Mouse (Mus musculus) cerebral cortex, adult 2 months (tissue): ENCODE data around the gene Kcnk15.

Source experiments
- WGBS: fragments of 180-500 bp; shearing (Covaris S2); methylation state at CpG from one replicate; pipeline ENCODE4 v1.1.7; 2018; 5-methylcytosine and 5-hydroxymethylcytosine counted together

Gene Kcnk15

DNA sequence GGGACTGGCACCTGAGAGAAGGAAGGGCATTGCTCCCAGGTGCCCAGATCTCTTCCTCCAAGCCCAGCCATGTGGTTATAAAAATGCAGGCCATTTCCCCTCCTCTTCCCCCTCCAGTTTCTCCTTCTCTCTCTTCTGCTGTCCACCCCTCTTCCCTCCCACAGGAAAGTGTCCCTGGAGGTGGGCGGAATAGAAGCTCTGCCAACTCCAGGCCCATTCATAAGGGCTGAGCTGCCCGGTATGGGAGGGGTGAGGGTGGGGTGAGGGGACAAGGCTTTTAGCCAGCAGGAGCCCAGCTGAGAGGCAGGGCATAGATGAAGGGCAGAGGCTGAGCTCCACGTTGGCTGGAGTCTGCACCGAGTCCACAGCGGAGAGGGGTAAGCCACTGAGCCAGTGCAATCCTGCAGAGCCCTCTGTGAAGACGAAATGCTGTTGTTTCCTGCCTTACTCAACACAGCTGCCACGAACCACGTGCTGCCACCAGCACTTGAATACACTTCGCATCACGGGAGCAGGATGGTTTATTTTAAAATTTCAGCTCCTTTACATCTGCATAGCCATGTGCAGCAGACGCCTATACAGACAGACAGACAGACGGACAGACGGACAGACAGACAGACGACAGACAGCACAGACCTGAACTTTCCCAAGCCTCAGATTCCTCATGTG, 23.5 kb downstream of the Kcnk15 start:
- 28% methylated on average over 14 of the region's 14 CpGs for WGBS

DNA sequence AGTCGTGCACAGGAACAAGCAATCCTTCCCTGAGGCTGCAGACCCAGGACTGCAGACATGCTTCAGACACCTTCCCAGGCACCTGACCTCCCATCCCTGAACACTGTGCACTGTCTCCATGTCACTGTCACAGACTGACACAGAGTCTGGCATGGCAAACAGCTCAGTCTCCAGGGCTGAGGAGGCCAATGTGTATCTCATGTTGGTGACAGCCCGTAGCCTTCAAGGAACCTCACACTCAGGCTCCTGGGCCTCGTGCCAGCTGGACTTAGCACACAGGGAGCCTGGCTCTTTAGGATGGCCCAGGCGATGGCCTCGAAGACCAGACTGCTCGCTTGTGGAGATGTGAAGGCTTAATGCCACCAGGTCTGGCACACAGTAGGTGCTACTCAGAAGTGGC, 27.4 kb downstream of the Kcnk15 start:
- 58% methylated on average over 6 of the region's 6 CpGs for WGBS

DNA sequence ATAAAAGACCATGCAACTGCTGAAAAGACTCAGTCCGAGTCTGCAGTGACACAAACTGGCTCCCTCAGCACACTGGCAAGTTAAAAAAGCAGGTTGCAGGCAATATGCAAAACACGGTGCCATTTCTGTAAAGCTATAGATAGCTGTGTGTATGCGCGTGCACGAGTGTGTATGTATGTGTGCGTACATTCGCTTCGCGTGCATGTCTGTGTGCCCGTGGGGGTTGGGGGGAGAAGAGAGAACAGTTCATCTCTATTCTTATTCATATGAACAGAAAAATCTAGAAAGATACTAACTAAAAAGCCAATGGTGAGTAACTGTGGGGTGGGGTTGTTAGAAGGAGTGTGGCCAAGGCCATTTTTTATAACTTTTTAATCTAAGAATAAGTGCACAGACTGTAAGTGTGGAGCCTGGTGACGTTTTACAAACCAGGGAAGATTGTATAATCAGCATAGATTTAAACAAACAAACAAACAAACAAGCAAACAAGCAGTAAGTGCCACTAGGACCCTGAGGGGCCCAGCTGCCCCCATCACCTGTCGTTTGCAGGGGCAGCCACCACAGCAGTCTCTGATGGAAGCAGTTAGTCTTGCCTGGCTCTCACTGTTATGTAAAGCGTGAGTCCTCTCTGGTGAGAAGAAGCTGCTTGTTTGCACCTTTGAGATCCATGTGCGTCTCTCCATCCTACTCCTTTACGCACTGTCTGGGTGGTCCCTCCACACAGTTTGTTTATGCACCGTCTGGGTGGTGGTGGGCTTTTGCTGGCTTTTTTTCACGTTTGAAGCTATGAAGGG, 29.6 kb downstream of the Kcnk15 start:
- 39% methylated on average over 17 of the region's 17 CpGs for WGBS

DNA sequence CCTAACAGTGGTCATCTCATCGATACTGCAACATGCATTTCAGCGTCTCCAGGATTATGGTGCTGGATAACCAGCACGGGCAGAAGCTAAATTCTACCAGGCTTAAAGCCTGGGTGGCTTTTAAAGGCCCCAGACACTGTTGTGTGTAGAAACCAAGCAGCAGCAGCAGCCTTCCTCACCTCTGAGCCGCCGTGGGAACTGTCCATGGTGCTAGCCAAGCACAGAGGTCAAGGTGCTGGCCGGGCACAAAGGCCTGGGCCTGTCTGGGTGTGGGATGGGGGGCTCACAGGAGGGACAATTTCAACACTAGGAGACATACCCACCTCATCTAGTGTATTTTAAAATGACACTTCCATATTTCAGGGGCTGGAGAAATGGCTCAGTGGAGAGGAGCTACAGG, 36.0 kb downstream of the Kcnk15 start:
- 50% methylated on average over 6 of the region's 6 CpGs for whole genome bisulfite sequencing

DNA sequence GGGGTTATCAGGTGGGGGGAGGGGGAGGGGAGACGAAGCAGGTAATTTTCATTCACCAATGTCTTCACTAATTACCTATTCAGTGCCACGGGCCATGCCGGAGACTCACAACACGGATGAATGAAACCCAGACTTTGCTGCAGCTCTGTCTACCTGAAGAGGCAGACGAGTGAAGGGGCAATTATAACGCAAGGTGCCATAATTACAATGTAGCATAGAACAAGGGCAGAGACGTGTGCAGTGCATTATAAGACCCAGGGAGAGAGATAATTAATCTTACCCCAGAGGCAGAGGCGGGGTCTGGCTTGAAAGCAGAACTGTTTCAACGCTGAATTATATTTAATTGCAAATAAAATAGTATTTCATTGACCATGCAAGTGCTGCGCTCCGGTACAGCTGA, 37.1 kb downstream of the Kcnk15 start:
- 48% methylated on average over 11 of the region's 11 CpGs for WGBS

DNA sequence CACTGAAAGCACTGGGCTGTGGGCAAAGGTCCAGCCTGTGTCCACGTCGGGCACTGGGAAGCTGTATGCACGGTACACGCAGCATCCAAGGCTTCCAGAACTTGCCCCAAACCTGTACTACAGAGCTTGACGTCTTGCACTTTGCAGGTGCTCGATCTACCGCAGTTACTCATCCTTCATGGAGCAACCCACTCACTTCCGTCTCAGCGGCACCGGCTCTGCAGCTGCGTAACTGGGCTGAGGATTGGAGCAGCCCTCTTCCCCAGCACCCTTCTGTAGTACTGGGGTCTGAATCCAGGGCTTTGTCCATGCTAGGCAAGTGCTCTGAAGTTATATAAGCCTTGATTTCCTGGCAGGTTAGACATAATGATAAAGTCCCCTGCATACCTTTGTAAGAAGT, 37.8 kb downstream of the Kcnk15 start:
- 61% methylated on average over 11 of the region's 11 CpGs for WGBS

DNA sequence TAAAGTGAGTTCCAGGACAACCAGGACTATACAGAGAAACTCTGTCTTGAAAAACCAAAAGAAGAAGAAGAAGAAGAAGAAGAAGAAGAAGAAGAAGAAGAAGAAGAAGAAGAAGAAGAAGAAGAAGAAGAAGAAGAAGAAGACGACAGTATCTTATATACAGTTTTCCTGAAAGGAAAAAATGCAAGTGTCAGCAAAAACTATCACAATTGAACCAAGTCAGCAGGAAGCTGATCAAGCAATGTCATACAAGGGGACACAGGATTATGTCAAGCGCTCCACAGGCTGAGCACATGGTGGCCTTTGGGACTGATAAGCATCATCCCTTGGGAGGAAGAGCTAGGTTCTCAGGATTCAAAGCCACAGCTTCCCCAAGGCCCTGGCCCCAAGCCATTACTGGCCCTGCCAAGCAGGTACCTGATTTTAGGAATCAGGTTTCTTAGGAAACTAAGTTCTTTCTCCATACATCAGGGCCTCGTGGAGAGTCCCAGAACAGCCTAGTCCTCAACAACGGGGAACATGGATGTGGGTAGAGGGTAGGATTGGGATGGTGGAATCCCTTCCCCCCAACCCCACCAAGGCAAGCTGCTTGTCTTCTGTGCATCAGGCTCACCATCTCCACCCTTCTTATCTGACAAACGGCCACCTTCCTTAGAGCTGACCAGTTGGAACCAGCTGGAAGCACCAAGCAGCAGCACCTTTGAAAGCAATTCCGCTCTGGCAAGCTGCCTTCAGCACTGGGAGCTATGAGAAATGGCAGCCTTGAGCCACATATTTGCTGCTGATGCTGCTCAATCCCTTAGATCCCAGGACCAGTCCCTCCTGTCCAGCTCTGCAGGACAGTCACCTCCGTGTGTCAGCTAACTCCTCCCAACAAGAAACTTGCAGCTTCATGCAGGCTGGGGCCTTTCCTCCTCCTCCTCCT, 40.3 kb downstream of the Kcnk15 start:
- 77% methylated on average over 7 of the region's 7 CpGs for WGBS

DNA sequence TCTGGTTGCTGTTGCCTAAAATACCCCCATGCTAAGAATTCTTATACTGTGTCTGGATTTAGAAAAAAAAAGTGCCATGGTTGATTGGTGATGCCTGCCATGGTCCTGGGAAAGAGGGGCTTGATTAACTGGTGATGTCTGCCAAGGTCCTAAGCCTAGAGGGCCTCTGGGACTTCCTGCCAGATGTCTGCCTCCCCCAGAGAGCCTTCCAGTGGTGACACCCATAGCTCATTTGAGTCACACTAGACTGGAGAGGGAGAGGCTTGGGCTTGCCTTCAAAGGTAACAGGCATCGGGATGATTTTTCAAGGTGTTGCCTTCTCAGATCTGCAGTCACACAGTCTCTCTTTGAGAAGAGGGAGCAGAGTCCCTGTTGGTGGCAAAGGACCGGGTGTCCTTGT, 41.7 kb downstream of the Kcnk15 start:
- WGBS = 71% methylated on average over 2 of the region's 2 CpGs

DNA sequence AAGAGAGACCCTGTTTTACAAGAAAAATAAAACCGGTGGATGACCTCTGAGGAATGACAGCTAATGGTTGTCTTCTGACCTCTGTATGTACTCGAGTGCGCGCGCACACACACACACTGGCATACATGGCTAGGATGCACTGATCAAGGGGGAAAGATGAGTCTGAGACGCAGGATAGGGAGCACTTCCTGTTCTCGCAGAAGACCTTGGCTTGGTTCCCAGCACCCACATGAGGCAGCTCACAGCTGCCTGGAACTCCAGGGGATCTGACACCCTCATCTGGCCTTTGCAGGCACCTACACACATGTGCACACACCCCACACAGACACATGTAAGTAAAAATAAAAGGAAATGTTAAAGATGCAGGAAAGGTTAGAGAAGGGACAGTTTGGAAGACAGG, 43.6 kb downstream of the Kcnk15 start:
- WGBS = 80% methylated on average over 7 of the region's 7 CpGs

DNA sequence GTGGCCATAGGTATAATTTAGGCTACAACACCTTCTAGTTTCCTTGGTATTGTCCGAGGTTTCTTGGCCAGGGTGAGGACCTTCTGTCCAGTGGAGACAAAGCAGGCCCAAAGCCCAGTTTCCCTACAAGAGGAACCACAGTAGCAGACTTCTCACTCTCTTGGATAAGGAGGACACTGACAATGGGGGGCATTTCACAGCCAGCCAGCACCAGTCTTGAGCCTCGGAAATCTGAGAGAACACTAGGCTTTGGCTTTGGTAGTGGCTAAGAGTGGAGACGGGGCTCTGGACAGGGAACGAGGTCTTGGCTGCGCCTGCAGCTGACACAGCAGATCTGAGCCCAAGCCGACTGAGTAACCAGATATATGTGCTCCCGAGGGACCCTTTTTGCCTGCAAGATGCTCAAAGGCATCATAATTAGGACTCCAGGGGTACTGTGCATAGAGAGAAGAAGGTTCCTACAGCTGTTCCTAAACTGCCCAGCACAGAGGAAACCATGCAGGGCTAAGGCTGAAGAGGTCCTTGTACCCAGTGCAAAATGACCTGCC, 44.6 kb downstream of the Kcnk15 start:
- WGBS = 73% methylated on average over 7 of the region's 7 CpGs

DNA sequence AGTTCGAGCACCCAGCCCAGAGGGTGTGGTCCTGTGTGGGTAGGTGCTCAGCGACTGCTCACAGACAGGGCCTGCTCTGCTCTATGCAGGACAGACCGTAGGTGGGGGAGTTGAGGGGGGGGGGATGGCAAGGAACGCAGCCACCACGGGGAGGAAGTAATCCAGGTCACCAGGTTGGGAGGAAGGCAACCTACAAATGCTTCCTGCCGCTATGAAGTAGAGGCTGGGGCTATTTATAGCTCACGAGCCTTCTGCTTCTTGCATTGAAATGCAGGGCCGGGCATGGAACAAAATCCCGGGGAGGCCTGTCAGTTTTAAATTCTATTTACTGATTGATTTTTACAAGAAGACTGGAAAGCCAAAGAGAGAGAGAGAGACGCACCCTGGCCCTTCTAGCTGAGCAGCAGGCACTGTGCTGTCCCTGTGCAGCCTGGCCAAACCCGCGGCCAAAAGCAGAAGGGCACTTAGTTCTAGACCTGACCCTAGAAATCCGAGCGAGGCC, 46.5 kb downstream of the Kcnk15 start:
- WGBS = 25% methylated on average over 14 of the region's 14 CpGs

DNA sequence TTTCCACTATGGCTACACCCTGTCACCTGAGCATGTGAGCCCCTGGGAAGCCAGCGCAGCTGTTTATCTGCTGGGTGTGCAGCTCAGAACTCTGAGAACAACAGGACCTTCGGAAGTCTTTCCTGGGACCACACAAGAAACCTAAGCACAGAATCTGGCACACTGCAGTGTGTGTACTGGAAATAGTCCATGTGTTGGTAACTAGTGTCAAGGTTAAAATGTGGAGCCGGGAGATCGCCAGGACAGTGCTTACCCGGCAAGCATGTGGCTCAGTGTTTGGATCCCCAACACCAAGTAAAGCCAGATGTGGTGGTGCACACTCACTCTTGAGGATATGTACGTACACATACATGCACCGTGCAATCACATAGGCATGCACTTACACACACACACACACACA, 47.6 kb downstream of the Kcnk15 start:
- 73% methylated on average over 7 of the region's 7 CpGs for WGBS

DNA sequence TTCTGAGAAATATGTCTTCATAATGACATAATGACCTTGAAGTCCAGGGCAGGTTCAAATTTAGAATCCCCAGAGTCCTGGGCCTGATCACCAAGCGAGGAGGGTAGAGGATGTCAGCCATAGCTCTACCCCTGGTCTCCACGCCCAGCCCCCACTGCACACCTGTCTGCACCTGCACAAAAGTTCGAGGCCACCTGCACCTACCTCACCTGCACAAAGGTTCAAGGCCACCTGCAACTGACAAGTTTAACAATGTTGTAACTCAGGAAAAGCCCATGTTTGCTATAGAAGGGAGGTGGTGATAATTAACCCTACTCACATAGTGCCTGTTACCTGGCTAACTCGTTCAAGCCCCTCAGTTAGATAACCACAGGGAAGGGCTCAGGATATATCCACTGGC, 49.0 kb downstream of the Kcnk15 start:
- 77% methylated on average over 4 of the region's 4 CpGs for WGBS

DNA sequence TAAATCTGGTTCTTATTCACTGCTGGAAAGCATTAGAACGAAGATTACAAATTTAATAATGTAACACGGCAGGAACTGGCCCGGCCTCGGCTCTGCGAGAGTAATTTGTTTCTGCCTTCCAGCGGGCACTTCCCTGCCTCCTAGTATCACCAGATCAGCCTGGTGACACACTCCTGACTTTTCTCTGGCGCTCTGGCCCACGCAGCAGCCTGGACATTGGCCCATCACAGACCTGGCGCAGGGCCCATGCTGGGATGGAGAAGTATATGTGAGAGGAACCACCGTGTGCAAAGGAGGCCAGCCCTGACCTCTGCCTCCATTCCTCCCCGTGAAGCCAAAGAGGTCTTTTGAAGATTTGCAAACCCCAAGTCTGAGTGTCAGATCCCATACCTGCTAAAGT, 50.0 kb downstream of the Kcnk15 start:
- WGBS = 55% methylated on average over 11 of the region's 11 CpGs

DNA sequence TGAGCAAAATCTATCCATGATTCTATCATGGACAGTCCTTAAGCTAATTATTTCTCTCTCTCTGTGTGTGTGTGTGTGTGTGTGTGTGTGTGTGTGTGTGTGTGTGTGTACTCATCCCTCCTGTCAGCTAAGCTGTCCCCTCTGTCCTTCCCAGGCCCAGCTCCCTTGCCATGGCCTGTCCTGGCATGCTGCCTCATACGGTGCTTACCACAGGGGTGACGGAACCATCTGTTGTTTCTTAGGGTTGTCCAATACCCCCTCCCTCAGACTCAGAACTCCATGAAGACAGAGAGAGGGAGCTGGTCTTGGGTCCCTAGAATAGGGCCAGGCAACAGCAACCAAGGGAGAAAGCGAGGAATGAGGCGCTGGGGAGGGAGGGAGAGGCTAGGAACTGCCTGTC, 50.9 kb downstream of the Kcnk15 start:
- 84% methylated on average over 4 of the region's 4 CpGs for WGBS

DNA sequence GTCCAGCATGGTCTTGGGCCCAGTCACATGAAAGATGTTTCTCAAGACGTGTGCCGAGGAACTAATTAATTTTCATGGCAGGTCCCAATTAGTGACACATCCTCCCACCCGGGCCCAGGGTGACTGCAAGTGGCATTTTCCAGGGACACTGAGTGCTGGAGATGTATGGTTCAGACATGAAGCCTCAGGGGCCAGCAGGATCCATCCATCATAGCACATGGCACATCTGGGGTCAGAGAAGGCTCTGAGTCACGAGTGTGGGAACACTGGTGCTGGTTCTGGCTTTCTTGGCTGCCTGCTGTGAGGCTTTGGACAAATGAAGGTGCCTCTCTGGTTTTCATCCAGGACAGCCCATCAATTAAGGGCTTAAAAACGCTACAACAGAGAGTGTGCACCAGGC, 53.7 kb downstream of the Kcnk15 start:
- WGBS = 61% methylated on average over 5 of the region's 5 CpGs
